In the genomic region with DNA sequence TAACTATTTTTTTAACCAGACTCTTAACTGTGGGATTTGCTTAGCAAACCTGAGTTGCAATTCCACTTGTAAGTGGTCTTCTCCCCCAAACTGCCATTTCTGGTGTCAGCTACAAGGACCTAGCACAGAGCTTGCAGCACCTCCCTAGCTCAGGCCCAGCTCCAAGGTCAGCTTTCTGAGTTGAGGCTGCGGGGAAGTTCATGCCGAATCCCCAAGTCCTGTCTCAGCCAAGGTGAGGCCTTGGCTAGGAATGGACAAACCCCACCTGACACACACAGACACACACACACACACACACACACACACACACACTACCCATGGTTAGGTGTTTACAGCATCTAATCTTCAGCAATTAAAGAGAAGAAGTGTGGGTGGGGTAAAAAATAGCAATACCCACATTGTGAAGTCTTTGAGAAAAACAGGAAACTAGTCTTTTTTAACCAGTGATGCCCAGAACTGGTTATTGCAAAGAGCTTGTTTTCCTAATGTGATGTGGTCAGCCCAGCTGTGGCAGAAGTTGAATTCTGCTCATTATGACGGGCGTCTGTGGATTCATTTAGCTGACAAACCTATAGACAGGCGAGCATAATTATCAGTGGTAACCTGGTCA, we compare ENCODE assay signal across 13 mouse cellular contexts.
A peak's percentile ranks its signal among the peaks of the same experiment; 100 is the strongest.
DNase-seq lines count a peak whose midpoint lies in the region; ATAC-seq and TF ChIP-seq lines count a peak whose summit lies in the region.
"Had no signal": no experiment of that assay in that cellular context is flagged by ENCODE, and none has a peak within 500 bp of the region (broad histone marks: within the 10 kb centered on the region; RNA-seq: fewer than 3 reads in every experiment).

No protein-coding gene starts in this region.

- H3K9me3 ChIP-seq in forebrain, postnatal 0 days (ENCODE audit: low read length), result no peaks in the 10 kb centered on the region
- H3K9me3 ChIP-seq: intestine, embryonic 15.5 days; midbrain, embryonic 13.5 days; neural tube, embryonic 12.5 days had no signal

- 25% methylated on average over 5 of the region's 5 CpGs for WGBS in spleen, adult 2 months
- 83% methylated on average over 5 of the region's 5 CpGs for WGBS in forebrain, postnatal 0 days

- DNase-seq in gastrocnemius, adult 2 months, result no peak
- no peak for DNase-seq in gastrocnemius, postnatal 10 days
- peak in 1 of 2 experiments; percentile 42 for DNase-seq in spleen, adult 2 months (ENCODE audit: low read depth in 1 of 2, low spot score in 2 of 2)
- DNase-seq in spleen, adult 12 weeks (ENCODE audit: low spot score), result no peak
- DNase-seq in ovary, postnatal 36 days (ENCODE audit: low spot score), result no peak
- DNase-seq in forebrain, postnatal 0 days, result no peak
- DNase-seq: kidney, postnatal 10 days had no signal

- no peak overlapping the region for H3K9ac ChIP-seq in forebrain, postnatal 0 days
- H3K9ac ChIP-seq: intestine, embryonic 15.5 days; midbrain, embryonic 13.5 days; neural tube, embryonic 12.5 days had no signal

- H3K27me3 ChIP-seq in spleen, adult 2 months (ENCODE audit: control insufficient read depth, insufficient read depth, low read length), result no peaks in the 10 kb centered on the region
- no peaks in the 10 kb centered on the region for H3K27me3 ChIP-seq in forebrain, postnatal 0 days (ENCODE audit: insufficient read depth, low read length)
- H3K27me3 ChIP-seq: intestine, embryonic 15.5 days; midbrain, embryonic 13.5 days; neural tube, embryonic 12.5 days; Patski had no signal

- H3K36me3 ChIP-seq in spleen, adult 2 months (ENCODE audit: control insufficient read depth, insufficient read depth, low read length), result no peaks in the 10 kb centered on the region
- no peaks in the 10 kb centered on the region for H3K36me3 ChIP-seq in forebrain, postnatal 0 days (ENCODE audit: insufficient read depth)
- H3K36me3 ChIP-seq: intestine, embryonic 15.5 days; midbrain, embryonic 13.5 days; neural tube, embryonic 12.5 days had no signal

- no peak for TF ChIP-seq POLR2A in spleen, adult 2 months (IDR thresholded peaks at IDR 0.05; ENCODE audit: low read depth, low read length)

- peak; percentile 17; the same call in 1 of the 2 replicates for ATAC-seq in common myeloid progenitor, adult 5-6 weeks (replicated peaks; ENCODE audit: low read depth, poor library complexity, severe bottlenecking)
- ATAC-seq in neutrophil, adult 5-6 weeks (ENCODE audit: extremely low read depth, insufficient number of reproducible peaks, low FRiP score, poor library complexity, severe bottlenecking), result peak; percentile 20; the same call in 1 of the 2 replicates
- no peak for ATAC-seq in forebrain, postnatal 0 days
- ATAC-seq: intestine, embryonic 15.5 days had no signal

- TF ChIP-seq CTCF in gastrocnemius, adult 2 months (IDR thresholded peaks at IDR 0.05), result no peak
- TF ChIP-seq CTCF in spleen, adult 2 months (IDR thresholded peaks at IDR 0.05; ENCODE audit: extremely low read depth, insufficient read depth, insufficient read length, insufficient replicate concordance), result no peak
- no peak for TF ChIP-seq CTCF in forebrain, postnatal 0 days (IDR thresholded peaks at IDR 0.05; ENCODE audit: low read depth)

- H3K4me3 ChIP-seq in gastrocnemius, adult 2 months, result no peak overlapping the region
- no peak overlapping the region for H3K4me3 ChIP-seq in spleen, adult 2 months (ENCODE audit: extremely low read depth, insufficient read depth, insufficient read length)
- no peak overlapping the region for H3K4me3 ChIP-seq in forebrain, postnatal 0 days (ENCODE audit: low read depth, low read length)
- H3K4me3 ChIP-seq: intestine, embryonic 15.5 days; midbrain, embryonic 13.5 days; neural tube, embryonic 12.5 days had no signal

- intact Hi-C loops in gastrocnemius, adult 2 months (cut with DNase I), result no loop called here

- peak overlapping the region; percentile 82 for H3K27ac ChIP-seq in gastrocnemius, adult 2 months
- H3K27ac ChIP-seq in spleen, adult 2 months (ENCODE audit: insufficient read depth, low read length), result peak overlapping the region; percentile 92
- no peak overlapping the region for H3K27ac ChIP-seq in forebrain, postnatal 0 days (ENCODE audit: low read depth, low read length)
- H3K27ac ChIP-seq: intestine, embryonic 15.5 days; midbrain, embryonic 13.5 days; neural tube, embryonic 12.5 days had no signal

- H3K4me2 ChIP-seq in forebrain, postnatal 0 days (ENCODE audit: low read depth), result no peak overlapping the region
- H3K4me2 ChIP-seq: intestine, embryonic 15.5 days; midbrain, embryonic 13.5 days; neural tube, embryonic 12.5 days had no signal

- H3K4me1 ChIP-seq in spleen, adult 2 months (ENCODE audit: control insufficient read depth, insufficient read depth, insufficient read length), result peaks cover 56% of the 10 kb centered on the region
- peaks cover 9% of the 10 kb centered on the region; the same call in 1 of the 2 replicates for H3K4me1 ChIP-seq in forebrain, postnatal 0 days (ENCODE audit: insufficient read depth)
